Mouse (Mus musculus): ENCODE data around the gene Itga6.
"Not testable (repeated sequence)": the region's sequence is repeated elsewhere in the genome, so short reads cannot be mapped to it uniquely, and the experiment has no call there.

Gene Itga6

DNA sequence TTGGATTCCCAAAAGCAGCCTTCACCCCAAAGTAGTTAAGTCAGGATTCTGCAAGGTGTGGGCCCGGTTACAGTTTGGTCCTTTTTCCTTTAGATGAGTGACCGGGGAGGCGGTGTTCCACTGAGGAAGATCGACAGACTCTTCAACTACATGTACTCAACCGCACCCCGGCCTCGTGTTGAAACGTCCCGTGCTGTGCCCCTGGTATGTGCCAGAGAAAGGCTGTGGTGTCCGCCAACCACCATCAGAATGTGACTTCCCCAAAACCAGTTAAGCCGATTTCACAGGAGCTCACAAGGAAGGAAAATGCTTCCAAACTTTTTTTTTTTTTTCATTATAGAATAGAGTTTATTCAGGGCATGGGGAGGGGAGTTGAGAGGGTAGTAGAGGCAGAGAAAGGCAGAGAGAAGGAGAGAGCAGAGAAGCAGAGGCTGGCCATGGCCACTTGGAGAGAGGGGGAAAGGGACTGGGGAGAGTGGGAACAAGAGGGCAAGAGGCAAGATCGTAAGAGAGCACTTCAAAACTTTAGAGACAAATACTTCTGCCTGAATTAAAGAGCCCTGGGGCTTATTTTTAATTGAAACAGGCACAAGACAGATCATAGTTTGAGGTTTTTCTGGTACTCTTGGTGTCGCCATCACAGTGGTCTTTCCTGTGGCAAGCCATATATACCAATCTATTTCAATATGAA lies 150.3 kb downstream of the Itga6 start:
- DNase-seq (ENCODE audit: low spot score in 2 of 2), result no peak

DNA sequence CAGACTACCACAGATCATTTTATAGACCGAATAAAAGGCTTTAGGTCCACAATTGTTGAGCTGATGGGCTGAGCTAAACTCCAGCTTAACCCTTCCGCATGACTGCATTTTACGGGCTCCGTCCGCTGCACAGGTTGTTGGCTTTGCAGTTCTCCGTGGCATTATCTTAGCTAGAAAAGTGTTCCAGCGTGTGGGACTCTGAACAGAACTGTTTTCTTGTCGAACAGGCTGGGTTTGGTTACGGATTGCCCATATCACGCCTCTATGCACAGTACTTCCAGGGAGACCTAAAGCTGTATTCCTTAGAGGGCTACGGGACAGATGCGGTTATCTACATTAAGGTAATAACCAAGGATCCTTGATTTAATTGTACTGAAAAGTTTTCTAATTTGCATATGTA lies 152.0 kb downstream of the Itga6 start:
- DNase-seq (ENCODE audit: low spot score in 2 of 2), result no peak

DNA sequence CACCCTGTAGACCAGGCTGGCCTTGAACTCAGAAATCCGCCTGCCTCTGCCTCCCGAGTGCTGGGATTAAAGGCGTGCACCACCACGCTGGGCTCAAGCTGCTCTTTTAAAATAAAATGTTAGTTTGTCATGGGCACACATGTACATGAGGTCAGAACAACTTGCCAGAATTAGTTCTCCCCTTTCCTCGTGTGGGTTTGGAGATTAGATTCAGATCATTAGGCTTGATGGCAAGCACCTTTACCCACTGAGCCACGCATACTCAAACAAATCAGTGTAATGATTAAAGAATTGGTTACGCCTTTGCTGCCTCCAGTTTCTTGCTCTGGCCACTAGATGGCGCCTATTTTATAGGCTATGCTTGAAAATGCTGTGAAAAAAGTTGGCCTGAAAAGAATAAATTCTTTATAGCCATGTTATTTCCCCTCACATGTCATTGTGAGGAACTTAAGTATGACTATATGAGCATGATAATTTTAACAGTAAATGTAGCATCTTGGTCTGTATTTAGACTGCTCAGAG lies 153.0 kb downstream of the Itga6 start:
- no peak for DNase-seq (ENCODE audit: low spot score in 2 of 2)

DNA sequence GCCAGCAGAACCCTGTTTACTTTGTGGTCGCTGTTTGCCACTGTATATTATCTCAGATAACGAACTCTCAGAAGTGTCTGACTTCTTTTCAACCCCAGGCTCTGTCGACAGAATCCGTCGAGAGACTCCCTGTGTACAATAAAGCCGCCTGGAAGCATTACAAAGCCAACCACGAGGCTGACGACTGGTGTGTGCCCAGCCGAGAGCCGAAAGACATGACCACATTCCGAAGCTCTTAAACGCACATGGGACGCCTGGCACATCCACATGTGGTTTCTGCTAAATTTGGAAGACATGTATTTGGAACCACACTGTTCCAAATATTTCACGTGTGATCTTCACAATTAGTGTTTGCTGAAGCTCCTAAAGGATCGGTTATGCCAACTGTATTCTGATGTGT lies 154.5 kb downstream of the Itga6 start:
- no peak for DNase-seq (ENCODE audit: low spot score in 2 of 2)

DNA sequence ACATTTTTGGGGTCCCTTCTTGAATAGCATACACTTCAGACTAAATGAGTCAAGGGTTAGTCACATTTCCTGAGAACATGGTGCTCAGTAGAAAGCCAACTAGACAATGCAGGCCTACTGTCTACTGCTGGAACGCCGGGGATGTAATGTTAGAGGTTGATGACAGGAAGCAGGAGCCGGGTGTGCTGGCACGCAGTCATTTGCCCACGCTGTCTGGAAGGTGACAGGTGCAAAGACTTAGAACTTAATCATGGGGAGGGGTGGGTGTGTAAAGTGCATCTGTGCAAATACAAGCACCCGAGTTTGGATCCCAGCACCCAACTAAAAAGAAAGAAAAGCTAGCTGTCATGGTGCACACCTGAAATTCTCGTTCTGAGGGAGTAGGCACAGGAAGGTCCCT lies 159.7 kb downstream of the Itga6 start:
- DNase-seq (ENCODE audit: low spot score in 2 of 2), result no peak

DNA sequence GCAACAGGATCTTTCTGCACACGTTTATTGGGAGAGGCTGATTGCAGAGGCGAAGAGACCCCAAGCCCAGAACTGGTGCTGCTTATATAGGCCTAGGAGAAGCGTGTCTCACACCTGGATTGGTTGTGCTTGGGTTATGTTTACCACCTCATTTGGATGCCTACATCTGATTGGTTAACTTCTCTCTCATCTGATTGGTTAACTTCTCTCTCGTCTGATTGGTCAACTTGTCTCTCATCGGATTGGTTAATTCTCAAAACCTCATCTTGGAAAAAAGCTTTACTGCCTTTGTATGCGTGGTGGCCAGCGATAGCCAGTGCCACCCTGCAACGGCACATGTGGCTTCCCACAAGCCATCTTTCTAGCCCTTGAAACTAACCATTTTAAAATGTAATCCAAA lies 160.9 kb downstream of the Itga6 start:
- DNase-seq (ENCODE audit: low spot score in 2 of 2), result not testable (repeated sequence)
